Mouse (Mus musculus): ENCODE data around the gene Fam168b.

Gene Fam168b

DNA sequence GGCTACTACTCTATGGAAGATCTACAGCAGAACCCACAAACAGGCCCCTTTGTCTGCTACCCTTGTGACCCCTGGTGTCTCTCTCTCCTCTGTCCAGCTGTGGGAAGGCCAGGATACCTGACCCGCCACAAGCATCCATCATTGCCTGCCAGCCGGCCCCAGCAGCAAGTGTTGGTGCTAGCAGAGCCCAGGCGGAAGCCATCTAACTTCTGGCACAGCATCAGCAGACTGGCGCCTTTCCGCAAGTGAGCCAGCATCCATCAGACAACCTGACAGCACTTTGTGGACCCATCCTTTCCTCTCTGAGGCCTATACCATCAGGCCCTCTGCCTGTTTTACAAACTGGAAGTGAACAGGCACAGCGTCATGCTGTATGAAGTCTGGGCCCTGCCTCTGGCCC is 31.3 kb downstream of the Fam168b start:
- DNase-seq: no peak

DNA sequence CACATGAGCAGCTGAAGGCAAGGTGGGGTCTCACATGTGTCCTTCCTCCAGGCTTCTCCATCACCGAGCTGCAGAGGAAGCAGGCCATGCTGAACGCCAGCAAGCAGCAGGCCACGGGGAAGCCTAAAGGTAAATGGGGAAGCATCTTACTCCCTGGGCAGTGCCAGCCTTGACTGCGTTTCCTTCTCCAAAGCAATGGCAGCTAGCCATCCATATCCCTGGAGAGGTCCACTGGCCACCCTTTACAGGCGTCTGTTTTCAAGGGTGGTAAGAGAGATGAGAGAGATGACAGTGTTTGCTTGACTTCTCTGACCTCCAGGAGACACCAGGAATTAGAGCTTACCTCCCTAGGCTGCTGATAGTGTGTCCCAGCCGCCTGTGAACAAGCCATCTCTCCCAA is 31.8 kb downstream of the Fam168b start:
- DNase-seq: no peak

DNA sequence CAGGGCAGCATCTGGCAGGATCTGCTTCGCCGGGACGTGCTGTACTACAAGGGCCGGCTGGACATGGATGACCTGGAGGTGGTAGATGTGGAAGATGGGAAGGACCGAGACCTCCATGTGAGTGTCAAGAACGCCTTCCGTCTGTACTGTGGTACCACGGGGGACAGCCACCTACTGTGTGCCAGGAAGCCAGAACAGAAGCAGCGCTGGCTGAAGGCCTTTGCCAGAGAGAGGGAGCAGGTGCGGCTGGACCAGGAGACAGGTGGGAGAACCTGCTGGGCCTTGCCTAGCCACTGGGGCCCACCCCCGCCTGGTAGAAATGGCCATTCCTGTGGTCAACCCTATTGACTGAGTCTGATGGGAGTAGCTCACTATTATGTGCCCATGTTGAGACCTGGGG is 32.6 kb downstream of the Fam168b start:
- no peak for DNase-seq

DNA sequence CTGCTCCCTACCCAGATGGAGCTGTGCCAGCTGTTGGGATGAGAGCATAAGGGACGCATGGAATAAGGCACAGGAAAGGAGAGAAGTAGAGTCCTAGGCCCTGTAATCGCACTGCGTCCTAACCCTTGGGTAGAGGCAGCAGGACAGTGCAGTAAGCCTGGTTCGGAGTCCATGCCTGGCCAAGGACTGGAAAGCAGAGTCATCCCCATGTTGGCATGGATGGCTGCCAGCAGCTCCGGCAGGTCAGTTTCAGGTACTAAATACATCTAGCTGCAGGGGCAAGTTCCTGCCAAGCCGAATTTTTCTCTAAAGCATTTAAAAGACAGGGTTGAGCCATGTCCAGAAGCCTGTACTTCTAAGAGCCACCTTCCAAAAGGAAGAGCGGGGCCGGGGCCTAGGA is 34.4 kb downstream of the Fam168b start:
- no peak for DNase-seq

DNA sequence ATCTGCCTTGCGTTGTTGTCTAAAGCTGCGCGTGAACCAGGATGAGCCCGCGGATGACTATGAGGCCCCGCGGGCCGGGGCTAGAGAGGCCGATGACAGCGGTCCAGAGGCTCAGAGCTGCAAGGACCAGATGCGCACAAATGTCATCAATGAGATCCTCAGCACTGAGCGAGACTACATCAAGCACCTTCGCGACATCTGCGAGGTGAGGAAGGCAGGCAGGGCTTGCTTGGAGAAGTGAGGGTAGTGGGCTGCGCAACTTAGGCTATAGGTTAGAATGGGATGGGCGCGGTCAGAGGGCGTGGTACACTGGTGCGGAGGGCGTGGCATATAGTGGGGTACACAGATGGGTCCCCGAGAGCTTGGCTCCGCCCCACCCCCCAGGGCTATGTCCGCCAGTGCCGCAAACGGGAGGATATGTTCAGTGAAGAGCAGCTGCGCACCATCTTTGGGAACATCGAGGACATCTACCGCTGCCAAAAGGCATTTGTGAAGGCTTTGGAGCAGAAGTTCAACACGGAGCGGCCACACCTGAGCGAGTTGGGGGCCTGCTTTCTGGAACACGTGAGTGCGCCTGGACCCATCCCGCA is 36.8 kb downstream of the Fam168b start:
- no peak for DNase-seq

DNA sequence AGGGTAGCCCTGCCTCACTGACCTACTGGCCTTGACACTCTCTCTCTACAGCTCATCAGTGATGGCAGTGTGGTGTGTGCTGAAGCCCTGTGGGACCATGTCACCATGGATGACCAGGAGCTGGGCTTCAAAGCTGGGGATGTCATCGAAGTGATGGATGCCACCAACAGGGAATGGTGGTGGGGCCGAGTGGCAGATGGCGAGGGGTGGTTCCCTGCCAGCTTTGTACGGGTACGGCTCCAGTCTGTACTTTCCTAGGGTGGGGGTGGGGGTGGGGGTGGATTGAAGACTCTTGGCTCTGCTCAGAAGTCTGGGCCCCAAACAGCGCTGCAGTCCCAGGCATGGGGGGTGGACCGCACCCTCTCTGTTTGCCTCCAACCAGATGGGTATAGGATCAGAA is 38.0 kb downstream of the Fam168b start:
- DNase-seq: no peak

DNA sequence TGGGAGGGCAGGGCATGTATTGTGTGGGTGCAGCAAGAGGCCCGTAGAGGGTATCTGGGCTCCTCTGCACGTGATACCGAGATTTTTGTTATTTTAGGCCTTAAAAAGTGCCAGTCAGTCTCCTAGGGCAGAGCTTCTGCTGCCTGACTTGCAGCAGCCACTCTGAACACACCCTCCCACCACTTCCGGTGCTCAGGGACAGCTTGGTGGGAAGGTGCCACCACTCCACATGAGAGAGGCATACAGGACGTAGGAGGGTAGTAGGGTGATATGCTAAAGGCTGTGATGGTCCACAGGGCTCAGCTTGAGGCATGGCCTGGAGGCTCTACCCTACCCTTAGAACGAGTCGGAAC is 40.6 kb downstream of the Fam168b start:
- peak; percentile 49 to 53 for DNase-seq

DNA sequence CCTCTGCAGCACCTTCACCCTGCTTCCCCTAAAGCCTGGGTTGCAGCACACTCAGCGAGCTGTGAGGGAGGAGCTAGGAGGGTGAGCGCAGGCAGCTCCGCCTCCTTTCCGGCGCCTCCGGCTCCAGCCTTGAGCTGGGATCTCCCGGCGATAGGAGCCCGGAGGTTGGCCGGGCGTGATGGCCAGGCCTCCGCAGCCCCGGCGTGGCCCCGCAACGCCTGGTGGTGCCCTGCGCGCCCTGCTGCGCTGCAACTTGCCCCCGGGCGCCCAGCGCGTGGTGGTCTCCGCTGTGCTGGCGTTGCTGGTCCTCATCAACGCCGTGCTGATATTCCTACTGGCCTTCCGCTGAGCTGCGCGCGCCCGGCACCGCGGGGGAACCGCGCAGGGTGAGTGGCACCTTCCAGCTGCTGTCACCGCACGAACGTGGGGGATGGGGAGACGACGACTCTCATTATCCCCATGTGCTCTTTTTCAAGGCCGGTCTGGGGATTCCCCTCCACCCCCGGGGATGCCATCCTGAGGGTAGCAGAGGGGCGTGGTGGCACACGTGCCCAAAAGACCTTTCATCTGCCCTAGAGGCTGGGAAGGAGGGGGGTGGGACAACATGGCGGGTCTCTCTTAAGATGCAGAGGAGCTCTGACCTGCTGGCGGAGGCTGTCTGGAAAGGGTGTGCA is 41.1 kb downstream of the Fam168b start:
- peak; percentile 76 to 78 for DNase-seq

DNA sequence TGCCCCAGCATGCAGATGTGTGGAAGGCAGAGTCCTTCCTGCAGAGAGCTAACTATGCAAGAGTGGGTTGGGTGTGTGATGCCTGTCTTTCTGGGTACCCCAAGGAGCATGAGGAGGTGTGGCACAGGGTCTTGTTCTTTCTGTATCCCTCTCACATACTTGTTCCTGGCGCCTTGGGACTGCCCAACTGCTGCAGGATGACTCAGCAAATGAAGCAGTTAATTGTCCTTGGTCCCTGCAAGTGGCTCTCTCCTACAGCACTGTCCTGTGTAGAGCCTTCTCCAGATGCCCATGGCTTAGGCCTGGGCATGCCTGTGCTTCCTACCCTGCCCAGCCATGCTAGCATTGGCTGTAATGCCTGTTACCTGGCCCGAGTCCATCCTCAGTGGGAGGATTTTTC is 43.7 kb downstream of the Fam168b start:
- no peak for DNase-seq

DNA sequence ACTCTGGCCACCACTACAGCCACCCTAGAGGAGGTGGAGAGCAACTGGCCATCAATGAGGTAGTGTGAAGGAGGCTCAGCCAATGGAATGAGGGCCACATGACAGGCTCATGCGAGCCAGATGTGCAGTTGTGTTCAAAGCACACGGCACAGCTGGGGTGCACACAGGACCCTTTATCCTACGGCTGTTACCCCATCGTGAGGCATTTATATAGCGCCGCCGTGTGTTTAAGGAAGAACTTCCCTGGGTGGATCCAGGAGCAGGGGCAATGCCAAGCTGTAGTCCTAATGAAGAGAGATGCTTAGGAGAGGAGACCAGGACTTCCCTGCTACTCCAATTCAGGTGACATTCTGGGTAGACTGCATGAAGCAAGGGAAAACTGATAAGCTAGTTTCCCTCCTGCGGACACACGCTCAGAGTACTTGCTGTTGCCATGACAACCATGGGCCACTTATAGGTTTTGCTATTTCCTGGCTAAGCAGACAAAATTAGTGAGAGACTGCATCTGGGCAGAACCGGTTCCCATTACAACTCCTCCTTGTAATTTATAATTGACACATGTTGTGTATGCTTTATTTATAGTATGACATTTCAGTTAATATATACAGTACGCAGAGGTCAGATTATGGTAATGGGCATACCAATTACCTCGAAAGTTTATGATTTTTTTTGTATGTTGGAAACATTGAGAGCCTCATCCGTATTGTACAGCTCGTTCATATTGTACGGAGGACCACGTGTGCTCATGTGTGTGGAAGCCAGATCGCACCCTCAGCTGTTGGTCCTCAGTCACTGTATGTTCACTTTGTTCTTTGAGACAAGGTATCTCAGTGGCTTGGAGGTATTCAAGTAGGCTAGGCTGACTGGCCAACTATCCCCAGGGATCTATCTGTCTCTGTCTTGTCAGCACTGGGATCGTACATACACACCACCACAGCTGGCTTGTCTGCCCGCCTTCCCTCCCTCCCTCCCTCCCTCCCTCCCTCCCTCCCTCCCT is 49.3 kb downstream of the Fam168b start:
- DNase-seq: no peak

DNA sequence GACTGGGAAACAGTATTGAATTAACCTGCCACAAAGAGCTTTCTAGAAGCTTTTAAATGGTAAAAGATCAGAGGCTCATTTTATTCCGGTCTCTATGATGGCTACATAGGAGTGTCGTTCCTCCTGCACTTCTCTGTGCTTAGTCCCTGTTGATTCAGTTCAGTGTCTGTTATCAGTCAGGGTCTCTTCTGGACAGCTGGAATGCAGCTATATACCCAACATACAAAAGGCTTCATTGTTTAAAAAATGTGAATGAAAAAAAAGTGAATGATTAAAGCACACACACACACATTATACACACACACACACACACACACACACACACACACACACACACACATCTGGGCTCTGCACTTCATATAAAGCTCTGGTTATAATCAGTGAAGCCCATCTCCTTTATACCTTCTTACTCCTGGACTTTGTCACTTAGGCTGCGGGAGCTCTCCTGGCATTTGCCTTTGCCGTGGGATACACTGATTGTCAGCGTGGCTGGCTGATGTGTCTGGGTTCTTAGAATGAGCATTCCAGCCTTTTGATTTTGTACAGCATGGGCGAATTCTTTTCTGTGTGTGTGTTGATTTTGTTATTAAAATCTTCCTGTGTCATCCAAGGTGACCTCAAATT is 59.2 kb downstream of the Fam168b start:
- DNase-seq: no peak

DNA sequence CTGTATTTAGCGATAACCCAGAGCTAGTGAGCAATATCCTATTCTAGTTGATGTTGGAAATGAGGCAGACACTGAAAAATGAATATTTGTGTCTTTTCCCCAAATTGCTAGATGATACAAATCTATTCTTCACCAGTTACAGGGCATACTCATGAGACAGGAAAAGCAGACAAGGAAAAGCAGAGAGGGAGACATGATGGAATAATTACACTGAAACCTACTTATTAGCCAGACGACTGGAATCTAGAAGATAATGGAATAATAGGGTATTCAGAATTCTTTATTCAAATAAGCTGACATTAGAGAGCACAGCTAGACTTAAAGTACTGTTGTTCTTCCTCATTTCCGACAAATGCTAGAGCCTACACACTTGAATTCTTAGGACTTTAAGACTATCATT is 67.0 kb downstream of the Fam168b start:
- DNase-seq: no peak

DNA sequence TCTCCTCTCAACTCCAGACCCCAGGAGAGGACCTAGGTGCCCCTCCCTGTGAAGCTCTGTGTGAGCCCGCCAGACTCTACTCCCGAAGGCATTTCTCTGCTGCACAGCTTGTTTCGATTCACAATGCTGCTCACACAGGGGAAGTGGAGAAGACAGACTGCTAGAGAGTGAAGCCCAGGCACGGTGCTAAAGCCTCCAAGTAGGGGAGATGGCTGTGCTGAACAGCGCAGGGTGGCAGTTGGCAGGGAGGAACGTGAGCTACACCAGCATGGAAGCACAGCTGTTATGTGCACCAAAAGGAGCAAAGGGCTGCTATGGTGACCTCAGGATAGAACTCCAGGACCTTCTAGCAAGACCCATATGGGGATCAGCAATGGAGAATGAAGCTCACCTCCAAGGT is 74.0 kb downstream of the Fam168b start:
- DNase-seq: no peak

DNA sequence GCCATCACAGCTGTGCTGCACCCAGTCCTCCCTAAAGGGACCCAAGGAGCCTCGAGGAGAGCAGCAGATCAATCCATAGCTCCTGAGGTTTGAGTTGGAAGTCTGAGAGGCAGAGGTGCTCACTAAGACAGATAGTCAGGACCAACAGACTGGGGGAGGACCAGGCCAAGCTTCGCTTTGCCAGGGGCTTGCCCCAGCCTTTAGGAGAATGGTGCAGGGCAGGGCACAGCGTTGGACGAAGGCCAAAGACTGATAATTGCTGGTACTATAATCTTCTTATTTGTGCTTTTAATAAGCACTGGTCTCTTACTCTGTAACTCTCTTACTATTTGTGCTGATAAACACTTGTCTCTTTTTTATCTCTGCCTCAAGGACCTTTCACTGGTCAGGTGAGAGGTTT is 75.0 kb downstream of the Fam168b start:
- DNase-seq: no peak

DNA sequence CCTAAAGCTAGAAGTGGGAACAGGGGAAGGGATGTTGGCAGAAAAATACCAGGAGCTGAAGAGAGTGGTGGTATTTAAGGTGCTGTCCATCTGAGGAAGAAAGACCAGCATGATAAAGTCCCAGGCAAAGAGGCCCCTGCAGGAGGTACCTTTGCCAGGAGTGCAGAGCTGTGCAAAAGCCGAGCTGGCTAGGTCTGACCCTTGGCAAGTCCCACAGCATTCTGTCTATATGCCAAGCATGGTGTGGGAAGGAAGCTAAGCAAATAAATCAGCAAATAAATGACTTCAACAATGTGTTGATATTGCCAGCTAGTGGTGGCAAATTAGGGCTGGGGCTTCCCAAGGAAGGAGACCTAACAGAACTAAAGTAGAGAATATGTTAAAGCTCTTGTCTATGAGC is 76.0 kb downstream of the Fam168b start:
- no peak for DNase-seq
